Mouse (Mus musculus): ENCODE data around the gene Dpf1. TPM values are rescaled to one million over a fixed set of nuclear protein-coding genes. Genes with fewer than 3 reads are reported as not detected.

Gene Dpf1
- total and polyA plus RNA-seq, 3 experiments = 10.2 to 17.3 TPM; not detected in 1

- Histone ChIP-seq H3K4me1 (ENCODE audit: control insufficient read depth in 1 of 2, insufficient read depth in 2 of 2, low read length in 2 of 2) (peaks cover 19 to 33% of the 10 kb centered on the region in 2 experiments), H3K27ac (ENCODE audit: control insufficient read depth, low read depth, low read length) (no peak overlapping the region), H3K79me2 (ENCODE audit: control insufficient read depth, insufficient read depth, low read length, poor library complexity) (peaks cover 19% of the 10 kb centered on the region), H3K9ac (ENCODE audit: control insufficient read depth, low read depth, low read length, poor library complexity, severe bottlenecking) (no peak overlapping the region), H3K27me3 (ENCODE audit: control insufficient read depth in 1 of 2, insufficient read depth in 2 of 2, low read length in 2 of 2) (no peaks in the 10 kb centered on the region), H3K9me3 (replicated peaks; ENCODE audit: insufficient read depth, low read length) (no peaks in the 10 kb centered on the region), H3K4me3 (ENCODE audit: control insufficient read depth in 1 of 2, insufficient read depth in 1 of 2, low read depth in 2 of 2, low read length in 2 of 2) (no peak overlapping the region), H3K36me3 (ENCODE audit: control insufficient read depth in 1 of 2, insufficient read depth in 2 of 2, low read length in 2 of 2) (peaks cover 5 to 27% of the 10 kb centered on the region in 2 experiments; a peak in 3 of 4 replicates)
- no peak for TF ChIP-seq HCFC1 (IDR thresholded peaks at IDR 0.05; ENCODE audit: low read depth, low read length)
- no peak for TF ChIP-seq ZC3H11A (IDR thresholded peaks at IDR 0.05; ENCODE audit: low read depth, low read length)
- TF ChIP-seq SMC3 (IDR thresholded peaks at IDR 0.05; ENCODE audit: low read depth, low read length) = peak; percentile 26
- no peak for TF ChIP-seq ZNF384 (IDR thresholded peaks at IDR 0.05; ENCODE audit: low read depth, low read length)
- no peak for TF ChIP-seq TCF12 (IDR thresholded peaks at IDR 0.05; ENCODE audit: low read depth, low read length)
- no peak for TF ChIP-seq CHD2 (IDR thresholded peaks at IDR 0.05; ENCODE audit: low read length)
- no peak for TF ChIP-seq MAFK (IDR thresholded peaks at IDR 0.05; ENCODE audit: borderline replicate concordance, low read depth, low read length)
- no peak for TF ChIP-seq USF2 (IDR thresholded peaks at IDR 0.05; ENCODE audit: borderline replicate concordance in 1 of 2, insufficient read depth in 1 of 2, low read depth in 1 of 2, low read length in 2 of 2)
- no peak for TF ChIP-seq NRF1 (IDR thresholded peaks at IDR 0.05; ENCODE audit: insufficient read depth, low read depth, low read length, poor library complexity, severe bottlenecking)
- TF ChIP-seq SIN3A (IDR thresholded peaks at IDR 0.05; ENCODE audit: low read length) = no peak
- TF ChIP-seq JUND (IDR thresholded peaks at IDR 0.05; ENCODE audit: low read depth, low read length) = no peak
- no peak for TF ChIP-seq ZMIZ1 (IDR thresholded peaks at IDR 0.05; ENCODE audit: low read depth, low read length)
- no peak for TF ChIP-seq USF1 (IDR thresholded peaks at IDR 0.05; ENCODE audit: low read depth, low read length)
- no peak for TF ChIP-seq MAZ (IDR thresholded peaks at IDR 0.05; ENCODE audit: low read depth, low read length)
- TF ChIP-seq MXI1 (IDR thresholded peaks at IDR 0.05; ENCODE audit: low read depth, low read length) = no peak
- peak; percentile 18 to 36 (median 30); a peak in 5 of 6 replicates for TF ChIP-seq CTCF (IDR thresholded peaks at IDR 0.05 in 2 of 3, conservative IDR thresholded peaks at IDR 0.05 in 1 of 3; ENCODE audit: control insufficient read depth in 1 of 3, insufficient read depth in 1 of 3, low read depth in 2 of 3, low read length in 3 of 3, poor library complexity in 1 of 3, severe bottlenecking in 1 of 3)
- no peak for TF ChIP-seq MYC (IDR thresholded peaks at IDR 0.05; ENCODE audit: low read depth, low read length)
- no peak for TF ChIP-seq MYB (IDR thresholded peaks at IDR 0.05; ENCODE audit: low read depth, low read length)
- TF ChIP-seq BHLHE40 (IDR thresholded peaks at IDR 0.05; ENCODE audit: borderline replicate concordance, low read depth, low read length) = no peak
- peak; percentile 3 for TF ChIP-seq RAD21 (IDR thresholded peaks at IDR 0.05; ENCODE audit: low read depth, low read length)
- TF ChIP-seq KAT2A (conservative IDR thresholded peaks at IDR 0.05; ENCODE audit: low read depth, low read length) = no peak
- no peak for TF ChIP-seq CHD1 (IDR thresholded peaks at IDR 0.05; ENCODE audit: low read depth, low read length)
- no peak for TF ChIP-seq MEF2A (IDR thresholded peaks at IDR 0.05; ENCODE audit: extremely low read depth, insufficient replicate concordance, low read depth, low read length, poor library complexity, severe bottlenecking)
- TF ChIP-seq ZKSCAN1 (IDR thresholded peaks at IDR 0.05; ENCODE audit: low read depth, low read length) = no peak
- TF ChIP-seq TBP (IDR thresholded peaks at IDR 0.05; ENCODE audit: low read depth, low read length) = no peak
- no peak for TF ChIP-seq MAX (IDR thresholded peaks at IDR 0.05; ENCODE audit: low read length)
- peak; percentile 30 for DNase-seq (ENCODE audit: low read depth, low spot score)
These were observed 31.5 kb downstream of the Dpf1 start for GRCm38 (mm10) chr7:29335276-29335675.
